Comparison of ENCODE assay signal across 19 mouse cellular contexts in the genomic region with DNA sequence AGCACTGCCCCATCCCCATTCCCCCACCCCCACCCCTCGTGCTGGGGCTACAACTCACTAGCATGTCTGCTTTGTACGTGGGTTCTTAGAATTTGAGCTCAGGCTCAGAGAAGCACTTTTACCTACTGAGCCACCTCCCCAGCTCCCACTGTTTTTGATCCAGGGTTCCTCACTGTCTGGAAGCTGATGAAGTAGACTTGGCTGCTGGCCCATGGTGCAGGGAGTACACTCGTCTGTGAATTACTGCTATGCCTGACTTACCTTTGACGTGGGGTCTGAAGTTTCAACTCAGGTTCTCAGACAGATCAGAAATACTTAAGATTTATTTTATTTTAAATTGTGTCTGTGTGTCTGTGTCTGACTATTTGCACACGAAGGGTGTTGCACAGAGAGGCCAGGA.
"Had no signal": no experiment of that assay in that cellular context is flagged by ENCODE, and none has a peak within 500 bp of the region (broad histone marks: within the 10 kb centered on the region; RNA-seq: fewer than 3 reads in every experiment).

No protein-coding gene starts in this region.

- H3K9ac ChIP-seq: limb, embryonic 12.5 days; limb, embryonic 15.5 days; liver, embryonic 14.5 days; liver, postnatal 0 days; lung, embryonic 14.5 days; midbrain, embryonic 12.5 days; stomach, embryonic 15.5 days had no signal

- H3K4me3 ChIP-seq: limb, embryonic 12.5 days; limb, embryonic 15.5 days; midbrain, embryonic 12.5 days; stomach, embryonic 15.5 days had no signal

- H3K4me2 ChIP-seq: limb, embryonic 12.5 days; limb, embryonic 15.5 days; liver, embryonic 11.5 days; lung, embryonic 14.5 days; midbrain, embryonic 12.5 days; stomach, embryonic 15.5 days had no signal

- H3K9me3 ChIP-seq: stomach, embryonic 15.5 days had no signal

- ATAC-seq: hindbrain, postnatal 0 days; inflammation-experienced regulatory T-cells, adult 6 months; intestine, embryonic 16.5 days; liver, postnatal 0 days; lung, postnatal 0 days; midbrain, embryonic 16.5 days had no signal

- DNase-seq: left cerebral cortex, postnatal 4 days; liver, postnatal 0 days; lung, embryonic 14.5 days; retina, postnatal 1 day; right cerebral cortex, postnatal 25 days; spleen, adult 18-20 months; thymus, postnatal 25 days had no signal

- H3K27me3 ChIP-seq: limb, embryonic 12.5 days; limb, embryonic 15.5 days; midbrain, embryonic 12.5 days; stomach, embryonic 15.5 days had no signal

- H3K36me3 ChIP-seq: limb, embryonic 12.5 days; limb, embryonic 15.5 days; midbrain, embryonic 12.5 days; stomach, embryonic 15.5 days had no signal

- H3K27ac ChIP-seq: hindbrain, postnatal 0 days; limb, embryonic 12.5 days; limb, embryonic 15.5 days; liver, embryonic 14.5 days; macrophage; midbrain, embryonic 12.5 days; stomach, embryonic 15.5 days had no signal
